Mouse (Mus musculus) stomach, embryonic 16.5 days (tissue): Measurements from ENCODE around the gene Slc38a10. TPM values are rescaled to one million over a fixed set of nuclear protein-coding genes. Genes with fewer than 3 reads are reported as not detected.

ENCODE experiments used
- ATAC-seq: fragments of 200-750 bp; cut with Nextera tagmentation; 2 replicates; pipeline ENCODE4 v1.8.0; 2017; ENCODE audit warnings: moderate number of reproducible peaks, moderate TSS enrichment; ENCODE audit not compliant: insufficient read depth, low FRiP score
- H3K27ac ChIP-seq: fragments of 300-500 bp; sonication (generic); 2 replicates; pipeline ENCODE4 v1.5.1; 2014; ENCODE audit warnings: low read length
- H3K27me3 ChIP-seq: fragments of 300-500 bp; sonication (generic); 2 replicates; pipeline ENCODE4 v1.6.1; 2014; ENCODE audit warnings: low read length, control low read depth, mixed read lengths; ENCODE audit not compliant: control insufficient read depth, insufficient read depth
- H3K36me3 ChIP-seq: fragments of 300-500 bp; sonication (generic); 2 replicates; pipeline ENCODE4 v1.6.1; 2014; ENCODE audit warnings: low read length; ENCODE audit not compliant: control insufficient read depth, insufficient read depth
- H3K4me1 ChIP-seq: fragments of 300-500 bp; sonication (generic); 2 replicates; pipeline ENCODE4 v1.6.1; 2014; ENCODE audit warnings: low read length, control low read depth, mixed read lengths; ENCODE audit not compliant: control insufficient read depth, insufficient read depth
- H3K4me2 ChIP-seq: fragments of 300-500 bp; sonication (generic); 2 replicates; pipeline ENCODE4 v1.6.1; 2014; ENCODE audit warnings: low read depth, low read length, mixed read lengths
- H3K4me3 ChIP-seq: fragments of 300-500 bp; sonication (generic); replicated peaks from 2 replicates; pipeline ENCODE4 v1.5.1; 2014; ENCODE audit warnings: mild to moderate bottlenecking, low read length
- H3K9ac ChIP-seq: fragments of 300-500 bp; sonication (generic); 2 replicates; pipeline ENCODE4 v1.6.1; 2014; ENCODE audit warnings: low read length
- H3K9me3 ChIP-seq: fragments of 300-500 bp; sonication (generic); replicated peaks from 2 replicates; pipeline ENCODE4 v1.6.1; 2016; ENCODE audit warnings: low read length, control low read depth; ENCODE audit not compliant: control insufficient read depth
- WGBS: fragments of 180-500 bp; shearing (Covaris S2); extraction: QIAGEN DNeasy Blood & Tissue Kit; methylation state at CpG from one replicate; pipeline ENCODE4 v1.1.7; 2014; 5-methylcytosine and 5-hydroxymethylcytosine counted together
- polyA plus RNA-seq: library from polyadenylated mRNA; unstranded; fragments of >200 nt; fragmentation: Nextera tagmentation; extraction: Ambion mirVana; gene quantifications from 2 replicates; pipeline ENCODE4 v1.2.1, GENCODE M21; 2015

Slc38a10 gene
- polyA plus RNA-seq, 1 experiment from 2014 or later, result 95.9 TPM

DNA sequence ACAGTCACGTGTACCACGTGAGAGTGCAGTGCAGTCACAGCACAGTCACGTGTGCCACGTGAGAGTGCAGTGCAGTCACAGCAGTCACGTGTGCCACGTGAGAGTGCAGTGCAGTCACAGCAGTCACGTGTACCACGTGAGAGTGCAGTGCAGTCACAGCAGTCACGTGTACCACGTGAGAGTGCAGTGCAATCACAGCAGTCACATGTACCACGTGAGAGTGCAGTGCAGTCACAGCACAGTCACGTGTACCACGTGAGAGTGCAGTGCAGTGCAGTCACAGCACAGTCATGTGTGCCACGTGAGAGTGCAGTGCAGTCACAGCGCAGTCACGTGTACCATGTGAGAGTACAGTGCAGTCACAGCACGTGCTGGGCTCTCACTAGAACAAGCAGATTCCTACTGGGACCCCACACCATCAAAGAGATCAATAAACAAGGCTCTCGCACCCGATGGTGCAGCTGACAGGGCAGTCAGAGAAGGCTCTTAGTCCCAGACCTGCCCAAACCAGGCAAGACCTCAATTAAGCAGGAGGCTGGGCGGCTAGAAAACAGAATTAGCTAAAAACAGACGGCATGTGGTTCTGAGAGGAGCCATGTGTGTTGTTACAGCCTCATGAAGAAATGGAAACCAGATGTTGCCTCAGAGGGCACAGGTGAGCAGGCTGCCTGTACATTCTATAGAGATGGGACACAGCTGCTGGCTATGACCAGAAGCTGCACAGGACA is 36.5 kb downstream of the Slc38a10 start:
- H3K9ac ChIP-seq, result no peak overlapping the region
- 85% methylated on average over 21 of the region's 21 CpGs for WGBS
- H3K27me3 ChIP-seq, result no peaks in the 10 kb centered on the region
- no peak overlapping the region for H3K4me3 ChIP-seq
- H3K36me3 ChIP-seq, result 0 out of 2 replicates have a peak, but pooled peaks cover 8% of the 10 kb centered on the region
- H3K4me1 ChIP-seq, result no peaks in the 10 kb centered on the region
- no peak for ATAC-seq
- H3K4me2 ChIP-seq, result no peak overlapping the region
- no peak overlapping the region for H3K27ac ChIP-seq
- no peaks in the 10 kb centered on the region for H3K9me3 ChIP-seq

DNA sequence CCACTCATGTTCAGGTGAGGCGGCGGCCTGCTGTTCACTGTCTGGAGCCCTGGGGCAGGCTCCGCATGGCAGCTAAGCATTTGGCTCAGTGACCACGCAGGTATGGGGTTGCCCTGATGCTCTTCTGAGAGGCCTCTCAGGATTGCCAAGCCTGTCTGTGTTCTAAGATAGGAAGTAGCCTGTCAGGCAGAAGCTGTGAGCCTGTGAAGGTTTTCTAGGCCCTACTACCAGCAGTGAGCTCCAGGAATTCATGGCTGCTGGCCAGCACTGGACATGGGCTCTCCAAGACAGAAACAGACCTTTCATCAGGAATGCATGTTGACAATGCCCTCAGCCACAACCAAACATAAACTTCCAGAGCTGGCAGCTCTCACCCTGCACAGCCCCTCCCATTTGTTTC is 39.0 kb downstream of the Slc38a10 start:
- no peak for ATAC-seq
- Histone ChIP-seq H3K27me3 (no peaks in the 10 kb centered on the region), H3K9me3 (no peaks in the 10 kb centered on the region), H3K4me1 (no peaks in the 10 kb centered on the region), H3K9ac (no peak overlapping the region), H3K36me3 (peaks cover 9% of the 10 kb centered on the region; the same call in 1 of the 2 replicates), H3K27ac (no peak overlapping the region), H3K4me3 (no peak overlapping the region), H3K4me2 (no peak overlapping the region)
- 90% methylated on average over 4 of the region's 4 CpGs for WGBS

DNA sequence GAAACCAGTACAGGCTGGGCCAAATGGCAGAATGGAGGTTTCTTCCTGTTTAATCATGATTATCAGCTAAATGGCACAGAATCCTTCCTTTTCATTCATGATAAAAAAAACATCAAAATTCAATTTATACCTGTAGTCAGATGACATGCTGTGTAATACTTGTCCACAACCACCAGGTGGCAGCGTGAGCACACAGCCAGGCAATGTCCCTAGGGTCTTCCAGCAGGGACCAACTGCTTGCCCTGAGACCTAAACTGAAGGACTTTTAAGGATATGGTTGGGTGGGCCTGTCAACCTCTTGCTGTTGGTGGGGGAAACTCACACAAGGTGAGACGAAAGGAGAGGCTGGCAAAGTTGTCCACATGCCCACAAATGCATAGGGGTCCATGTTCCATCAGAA is 40.1 kb downstream of the Slc38a10 start:
- ATAC-seq, result no peak
- no peaks in the 10 kb centered on the region for H3K4me1 ChIP-seq
- no peaks in the 10 kb centered on the region for H3K27me3 ChIP-seq
- H3K9me3 ChIP-seq, result no peaks in the 10 kb centered on the region
- peaks cover 14% of the 10 kb centered on the region; the same call in 1 of the 2 replicates for H3K36me3 ChIP-seq
- no peak overlapping the region for H3K9ac ChIP-seq
- H3K4me3 ChIP-seq, result no peak overlapping the region
- no peak overlapping the region for H3K4me2 ChIP-seq
- H3K27ac ChIP-seq, result no peak overlapping the region
- WGBS, result 7% methylated on average over 2 of the region's 2 CpGs

DNA sequence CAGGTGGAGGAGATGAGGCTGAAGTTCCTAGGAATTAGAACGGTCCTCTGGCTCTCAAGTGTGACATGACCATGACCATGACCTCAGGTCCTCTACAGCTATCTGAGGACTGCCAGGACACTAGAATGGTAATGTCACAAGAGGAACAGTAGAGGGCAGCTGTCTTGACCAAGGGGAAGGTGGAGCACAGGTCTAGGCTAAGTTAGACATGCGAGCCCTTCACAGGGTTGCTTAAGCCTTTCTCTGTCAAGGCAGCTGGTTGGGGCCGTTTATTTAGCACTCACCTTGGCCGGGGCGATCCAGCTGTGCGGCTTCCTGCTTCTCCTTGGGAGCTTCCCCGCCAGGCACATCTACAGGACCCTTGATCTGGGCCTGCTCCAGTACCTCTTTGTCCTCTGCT is 40.6 kb downstream of the Slc38a10 start:
- 61% methylated on average over 7 of the region's 7 CpGs for WGBS
- Histone ChIP-seq H3K9ac (no peak overlapping the region), H3K27ac (no peak overlapping the region), H3K27me3 (no peaks in the 10 kb centered on the region), H3K4me2 (no peak overlapping the region), H3K4me3 (no peak overlapping the region), H3K4me1 (no peaks in the 10 kb centered on the region), H3K9me3 (no peaks in the 10 kb centered on the region), H3K36me3 (peaks cover 17% of the 10 kb centered on the region; the same call in 1 of the 2 replicates)
- ATAC-seq, result no peak

GRCm38 (mm10) chr11:120109558-120110210 is 41.5 kb downstream of the Slc38a10 start:
- Histone ChIP-seq H3K9ac (no peak overlapping the region), H3K27ac (no peak overlapping the region), H3K27me3 (no peaks in the 10 kb centered on the region), H3K4me2 (no peak overlapping the region), H3K4me3 (no peak overlapping the region), H3K4me1 (no peaks in the 10 kb centered on the region), H3K9me3 (no peaks in the 10 kb centered on the region), H3K36me3 (peaks cover 17% of the 10 kb centered on the region; the same call in 1 of the 2 replicates)
- ATAC-seq, result no peak
- 75% methylated on average over 14 of the region's 14 CpGs for WGBS

DNA sequence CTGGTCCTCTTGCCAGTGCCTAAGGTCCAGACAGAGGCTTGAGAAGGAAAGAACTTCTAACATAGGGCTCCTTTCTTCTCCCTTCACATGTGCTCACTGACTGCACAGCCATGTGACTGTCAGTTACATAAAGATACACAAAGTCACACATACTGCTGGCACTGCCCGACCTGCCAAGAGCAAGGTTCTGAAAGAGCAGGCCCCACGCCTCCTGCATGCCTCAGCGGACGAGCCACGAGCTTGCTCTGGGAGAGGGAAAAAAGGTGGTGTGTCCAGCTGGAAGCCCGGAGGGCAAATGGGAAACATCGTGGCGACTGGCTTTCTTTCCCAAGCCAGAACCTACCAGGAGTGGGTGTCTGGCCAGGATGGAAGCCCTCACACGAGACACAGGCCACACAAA is 43.4 kb downstream of the Slc38a10 start:
- Histone ChIP-seq H3K36me3 (peaks cover 17% of the 10 kb centered on the region; the same call in 1 of the 2 replicates), H3K9me3 (no peaks in the 10 kb centered on the region), H3K27me3 (no peaks in the 10 kb centered on the region), H3K27ac (no peak overlapping the region), H3K4me3 (no peak overlapping the region), H3K4me1 (no peaks in the 10 kb centered on the region), H3K4me2 (no peak overlapping the region), H3K9ac (no peak overlapping the region)
- WGBS, result 74% methylated on average over 9 of the region's 9 CpGs
- no peak for ATAC-seq

DNA sequence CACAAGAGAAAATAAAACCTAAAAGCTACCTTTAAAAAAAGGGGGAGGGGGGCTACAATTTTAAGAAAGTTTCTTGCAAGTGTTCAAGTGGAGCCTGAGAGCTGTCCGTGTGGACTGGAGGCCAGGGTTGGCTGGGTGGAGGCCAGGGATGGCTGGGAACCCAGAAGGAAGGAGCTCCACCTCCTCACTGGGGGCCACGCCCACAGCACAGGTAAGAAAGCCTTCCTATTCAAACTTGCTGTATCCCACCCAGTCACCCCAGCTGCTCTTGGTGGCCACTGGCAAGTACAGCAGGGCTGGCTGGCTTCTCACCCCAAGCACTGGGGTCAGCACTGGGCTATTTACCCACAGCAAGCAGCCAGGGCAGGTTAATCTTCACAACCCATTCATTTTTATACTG is 44.1 kb downstream of the Slc38a10 start:
- H3K27ac ChIP-seq, result no peak overlapping the region
- no peak overlapping the region for H3K9ac ChIP-seq
- no peaks in the 10 kb centered on the region for H3K9me3 ChIP-seq
- 61% methylated on average over 2 of the region's 2 CpGs for WGBS
- H3K27me3 ChIP-seq, result no peaks in the 10 kb centered on the region
- H3K4me3 ChIP-seq, result no peak overlapping the region
- H3K4me2 ChIP-seq, result no peak overlapping the region
- no peaks in the 10 kb centered on the region for H3K4me1 ChIP-seq
- ATAC-seq, result no peak
- H3K36me3 ChIP-seq, result peaks cover 17% of the 10 kb centered on the region; the same call in 1 of the 2 replicates

- Histone ChIP-seq H3K4me2 (no peak overlapping the region), H3K36me3 (peaks cover 8% of the 10 kb centered on the region; the same call in 1 of the 2 replicates), H3K4me3 (no peak overlapping the region), H3K9ac (no peak overlapping the region), H3K27ac (no peak overlapping the region), H3K9me3 (no peaks in the 10 kb centered on the region), H3K27me3 (no peaks in the 10 kb centered on the region), H3K4me1 (peaks cover 7% of the 10 kb centered on the region)
- 79% methylated on average over 3 of the region's 3 CpGs for WGBS
- no peak for ATAC-seq
Measured at GRCm38 (mm10) chr11:120103431-120103997, 47.6 kb downstream of the Slc38a10 start.

- WGBS, result 5% methylated on average over 3 of the region's 3 CpGs
- H3K27ac ChIP-seq, result no peak overlapping the region
Measured at GRCm38 (mm10) chr11:120101036-120101435, 50.1 kb downstream of the Slc38a10 start.

More at GRCm38 (mm10) chr11:120101036-120101435, 50.1 kb downstream of the Slc38a10 start:
- H3K27me3 ChIP-seq, result no peaks in the 10 kb centered on the region
- no peak overlapping the region for H3K9ac ChIP-seq
- H3K9me3 ChIP-seq, result no peaks in the 10 kb centered on the region
- ATAC-seq, result no peak
- H3K36me3 ChIP-seq, result peaks cover 3% of the 10 kb centered on the region; the same call in 1 of the 2 replicates
- H3K4me1 ChIP-seq, result peaks cover 16% of the 10 kb centered on the region
- H3K4me3 ChIP-seq, result no peak overlapping the region
- H3K4me2 ChIP-seq, result no peak overlapping the region
